ENCODE assay signal across 8 mouse cellular contexts in the genomic region with DNA sequence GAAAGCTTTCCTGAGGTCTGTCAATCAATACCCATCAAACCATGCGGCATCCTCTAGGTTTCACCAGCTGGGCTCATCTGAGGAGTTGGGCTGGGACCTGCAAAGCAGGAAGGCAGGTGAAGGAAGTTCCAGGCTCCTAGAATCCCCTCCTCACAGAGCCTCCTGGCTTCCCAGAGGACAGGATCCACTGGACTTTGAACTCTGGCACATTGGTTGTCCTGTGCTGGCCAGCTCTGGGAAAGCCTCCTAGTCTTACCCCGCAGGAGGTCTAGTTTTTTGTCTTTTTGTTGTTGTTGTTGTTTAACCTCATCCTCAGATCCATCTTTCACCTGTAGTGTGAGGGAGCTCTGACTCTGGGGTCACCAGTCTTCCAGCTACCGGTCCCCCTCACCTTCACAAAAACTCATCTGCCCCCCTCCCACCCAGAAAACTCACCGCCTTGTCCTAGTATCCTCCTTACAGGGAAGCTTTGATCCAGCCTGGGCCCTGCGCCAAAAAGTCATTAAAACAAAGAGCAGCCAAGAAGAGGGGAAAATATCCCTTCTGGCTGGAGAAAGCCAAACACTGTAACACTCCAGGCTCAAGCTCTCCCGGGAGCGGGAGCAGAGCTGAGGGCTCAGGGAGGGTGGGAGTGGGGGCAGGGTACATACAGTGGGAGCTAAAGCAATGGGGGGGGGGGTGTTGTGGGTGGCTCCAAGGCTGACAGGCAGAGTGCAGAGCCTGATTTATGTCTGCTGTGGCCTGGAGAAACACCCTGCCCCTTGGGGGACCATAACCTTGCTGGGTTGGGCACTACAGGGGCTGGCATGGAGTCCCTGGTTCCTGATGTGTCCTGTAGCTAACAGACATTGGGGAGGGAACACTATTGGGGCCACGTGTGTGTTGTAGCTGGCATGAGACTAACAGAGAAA.
DNase-seq lines count a peak whose midpoint lies in the region; ATAC-seq and TF ChIP-seq lines count a peak whose summit lies in the region.

No protein-coding gene starts in this region.

- H3K27ac ChIP-seq in forebrain, postnatal 0 days (ENCODE audit: low read depth, low read length): peak overlapping the region; percentile 82
- H3K27ac ChIP-seq in small intestine, adult 2 months (ENCODE audit: insufficient read depth, low read depth, low read length): peak overlapping the region; percentile 79

- H3K9me3 ChIP-seq in forebrain, postnatal 0 days (ENCODE audit: low read length): no peaks in the 10 kb centered on the region

- WGBS in forebrain, postnatal 0 days: 15% methylated on average over 8 of the region's 8 CpGs
- 13% methylated on average over 8 of the region's 8 CpGs for WGBS in small intestine, adult 2 months

- no peak for TF ChIP-seq POLR2A in small intestine, adult 2 months (IDR thresholded peaks at IDR 0.05; ENCODE audit: low read depth, low read length)

- H3K4me3 ChIP-seq in forebrain, postnatal 0 days (ENCODE audit: low read depth, low read length): no peak overlapping the region
- H3K4me3 ChIP-seq in small intestine, adult 2 months (ENCODE audit: low read depth, low read length): no peak overlapping the region

- TF ChIP-seq CTCF in forebrain, postnatal 0 days (IDR thresholded peaks at IDR 0.05; ENCODE audit: low read depth): no peak
- TF ChIP-seq CTCF in small intestine, adult 2 months (IDR thresholded peaks at IDR 0.05; ENCODE audit: extremely low read depth, insufficient read length, insufficient replicate concordance, low read depth, low read length): no peak

- H3K36me3 ChIP-seq in forebrain, postnatal 0 days (ENCODE audit: insufficient read depth): no peaks in the 10 kb centered on the region
- H3K36me3 ChIP-seq in small intestine, adult 2 months (ENCODE audit: control insufficient read depth, insufficient read depth, low read length): no peaks in the 10 kb centered on the region

- peak; percentile 44 for DNase-seq in urinary bladder, postnatal 10 days (ENCODE audit: low spot score)
- no peak for DNase-seq in urinary bladder, adult 2 months (ENCODE audit: low spot score)
- DNase-seq in forebrain, postnatal 0 days: peak; percentile 77
- DNase-seq in heart, postnatal 36 days: peak; percentile 82
- peak; percentile 71 to 78 for DNase-seq in layer of hippocampus, adult 8-10 months (ENCODE audit: low spot score in 2 of 2)
- DNase-seq in lung, postnatal 36 days: peak; percentile 84

- no peak overlapping the region for H3K9ac ChIP-seq in forebrain, postnatal 0 days

- no peaks in the 10 kb centered on the region for H3K27me3 ChIP-seq in forebrain, postnatal 0 days (ENCODE audit: insufficient read depth, low read length)
- H3K27me3 ChIP-seq in small intestine, adult 2 months (ENCODE audit: control insufficient read depth, insufficient read depth, low read length): no peaks in the 10 kb centered on the region

- peaks cover 27% of the 10 kb centered on the region for H3K4me1 ChIP-seq in forebrain, postnatal 0 days (ENCODE audit: insufficient read depth)
- peaks cover 54% of the 10 kb centered on the region for H3K4me1 ChIP-seq in small intestine, adult 2 months (ENCODE audit: control insufficient read depth, insufficient read depth, insufficient read length, low read length)

- H3K4me2 ChIP-seq in forebrain, postnatal 0 days (ENCODE audit: low read depth): no peak overlapping the region

- peak; percentile 79 for ATAC-seq in forebrain, postnatal 0 days
- ATAC-seq in activated CD4-positive, CD25-positive, alpha-beta regulatory T cell, adult 4 months: no peak

- intact Hi-C loops in heart, postnatal 36 days (cut with DNase I): no loop called here
